Mouse (Mus musculus): ENCODE results near the gene Ralgps1. TPM values are rescaled to one million over a fixed set of nuclear protein-coding genes. Genes with fewer than 3 reads are reported as not detected.

Gene Ralgps1
- polyA plus RNA-seq, 1 experiment = 66.0 TPM

GRCm38 (mm10) chr2:33225921-33226320, 145.4 kb downstream of the Ralgps1 start:
- no peak for TF ChIP-seq CTCF (IDR thresholded peaks at IDR 0.05; ENCODE audit: extremely low read depth, insufficient read depth, low read length)
- TF ChIP-seq POLR2A (IDR thresholded peaks at IDR 0.05; ENCODE audit: extremely low read depth, insufficient read depth, low read length) = no peak
- H3K27ac ChIP-seq (ENCODE audit: insufficient read depth, low read length) = no peak overlapping the region
- no peak overlapping the region for H3K4me3 ChIP-seq (ENCODE audit: insufficient read depth, low read length)
- H3K4me1 ChIP-seq (ENCODE audit: control insufficient read depth, insufficient read depth, low read length) = peaks cover 9% of the 10 kb centered on the region

DNA sequence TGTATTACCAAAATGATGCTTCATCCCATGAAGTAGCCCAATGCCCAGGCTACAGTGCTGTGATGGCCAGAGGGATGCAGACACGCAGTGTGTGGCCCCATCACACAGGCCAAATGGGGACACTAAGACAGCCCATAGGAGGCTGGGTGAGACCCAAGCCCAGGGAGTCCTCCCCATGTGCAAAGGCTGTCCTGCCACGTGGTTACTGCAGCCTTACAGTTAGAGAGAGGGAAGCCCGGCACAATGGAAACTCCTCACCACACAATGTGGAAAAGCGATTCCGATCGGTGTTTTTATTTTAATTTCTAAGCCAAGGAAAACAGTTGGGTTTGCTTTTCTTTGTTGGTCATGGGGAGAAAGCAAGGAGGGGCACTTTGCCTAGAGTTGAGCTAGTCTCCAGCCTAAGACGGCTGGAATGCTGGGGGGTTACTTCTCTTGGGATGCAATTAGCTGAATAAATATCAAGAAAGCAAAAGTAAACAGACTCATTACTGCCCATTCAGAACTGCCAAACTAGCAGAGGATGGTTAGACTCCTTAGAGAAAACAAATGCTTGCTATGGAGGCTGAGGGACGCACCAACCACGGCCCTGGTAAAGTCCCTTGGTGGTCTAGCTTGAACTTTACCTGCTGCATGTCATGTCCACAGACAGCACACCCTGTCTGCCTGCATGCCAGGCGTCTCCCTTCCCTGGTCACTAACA, 147.5 kb downstream of the Ralgps1 start:
- no peak overlapping the region for H3K4me3 ChIP-seq (ENCODE audit: insufficient read depth, low read length)
- H3K27ac ChIP-seq (ENCODE audit: insufficient read depth, low read length) = no peak overlapping the region
- peaks cover 7% of the 10 kb centered on the region for H3K4me1 ChIP-seq (ENCODE audit: control insufficient read depth, insufficient read depth, low read length)
- TF ChIP-seq POLR2A (IDR thresholded peaks at IDR 0.05; ENCODE audit: extremely low read depth, insufficient read depth, low read length) = no peak
- TF ChIP-seq CTCF (IDR thresholded peaks at IDR 0.05; ENCODE audit: extremely low read depth, insufficient read depth, low read length) = no peak

DNA sequence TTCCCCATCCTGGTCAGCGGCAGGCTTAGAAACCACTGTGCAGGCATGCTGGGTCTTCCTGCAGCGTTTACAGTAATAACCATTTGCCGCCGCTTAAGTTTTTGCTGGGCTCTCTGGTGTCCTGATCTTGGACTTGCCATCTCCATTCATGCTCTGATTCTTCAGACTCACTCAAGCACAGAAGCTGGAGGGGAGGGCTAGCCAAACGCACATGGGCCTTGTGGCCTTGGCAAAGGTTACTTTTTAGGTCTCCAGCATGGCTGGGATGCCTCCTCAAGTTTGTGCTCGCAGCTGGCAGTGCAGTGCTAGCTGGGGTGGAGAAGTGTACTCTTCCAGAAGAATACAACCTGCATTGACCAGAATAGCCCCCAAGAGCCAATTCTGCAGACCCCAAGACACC, 148.8 kb downstream of the Ralgps1 start:
- H3K4me3 ChIP-seq (ENCODE audit: insufficient read depth, low read length) = no peak overlapping the region
- H3K27ac ChIP-seq (ENCODE audit: insufficient read depth, low read length) = no peak overlapping the region
- TF ChIP-seq POLR2A (IDR thresholded peaks at IDR 0.05; ENCODE audit: extremely low read depth, insufficient read depth, low read length) (no peak), CTCF (IDR thresholded peaks at IDR 0.05; ENCODE audit: extremely low read depth, insufficient read depth, low read length) (no peak)
- peaks cover 3% of the 10 kb centered on the region for H3K4me1 ChIP-seq (ENCODE audit: control insufficient read depth, insufficient read depth, low read length)

DNA sequence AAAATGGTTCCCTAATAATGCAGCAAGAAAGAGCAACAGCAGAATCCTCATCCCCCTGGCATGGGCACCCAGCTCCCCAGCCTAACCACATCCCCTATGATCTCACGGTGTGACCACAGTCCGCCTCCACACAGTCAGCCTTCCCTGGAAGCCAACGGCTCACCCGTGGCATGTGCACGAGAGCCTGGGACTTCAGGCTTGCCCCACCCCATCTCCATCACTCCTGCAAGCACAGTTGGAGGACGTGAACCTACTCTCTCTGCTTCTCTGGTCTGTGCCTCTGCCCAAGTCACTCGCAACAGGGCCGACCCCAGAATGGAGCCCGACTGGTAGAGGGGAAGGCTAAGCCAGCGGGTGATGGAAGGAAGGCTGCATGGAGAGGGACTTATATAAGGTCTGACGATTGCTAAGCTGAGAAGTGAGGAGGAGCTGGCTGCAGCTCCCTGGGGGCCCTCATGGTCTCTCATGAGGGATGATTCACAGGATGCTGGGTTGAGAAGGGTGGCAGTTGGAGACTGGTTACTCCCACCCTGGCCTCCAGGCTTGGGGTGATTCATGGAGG, 149.9 kb downstream of the Ralgps1 start:
- TF ChIP-seq POLR2A (IDR thresholded peaks at IDR 0.05; ENCODE audit: extremely low read depth, insufficient read depth, low read length) = no peak
- TF ChIP-seq CTCF (IDR thresholded peaks at IDR 0.05; ENCODE audit: extremely low read depth, insufficient read depth, low read length) = no peak
- Histone ChIP-seq H3K4me3 (ENCODE audit: insufficient read depth, low read length) (no peak overlapping the region), H3K27ac (ENCODE audit: insufficient read depth, low read length) (peak overlapping the region; percentile 44), H3K4me1 (ENCODE audit: control insufficient read depth, insufficient read depth, low read length) (peaks cover 2% of the 10 kb centered on the region)

- H3K27ac ChIP-seq (ENCODE audit: insufficient read depth, low read length) = peak overlapping the region; percentile 44
- TF ChIP-seq POLR2A (IDR thresholded peaks at IDR 0.05; ENCODE audit: extremely low read depth, insufficient read depth, low read length) (no peak), CTCF (IDR thresholded peaks at IDR 0.05; ENCODE audit: extremely low read depth, insufficient read depth, low read length) (no peak)
- H3K4me1 ChIP-seq (ENCODE audit: control insufficient read depth, insufficient read depth, low read length) = peaks cover 4% of the 10 kb centered on the region
- H3K4me3 ChIP-seq (ENCODE audit: insufficient read depth, low read length) = no peak overlapping the region
These were observed 150.5 kb downstream of the Ralgps1 start for GRCm38 (mm10) chr2:33220674-33221338.

GRCm38 (mm10) chr2:33220246-33220645, 151.0 kb downstream of the Ralgps1 start:
- TF ChIP-seq CTCF (IDR thresholded peaks at IDR 0.05; ENCODE audit: extremely low read depth, insufficient read depth, low read length) = no peak
- H3K4me1 ChIP-seq (ENCODE audit: control insufficient read depth, insufficient read depth, low read length) = peaks cover 6% of the 10 kb centered on the region
- no peak overlapping the region for H3K4me3 ChIP-seq (ENCODE audit: insufficient read depth, low read length)
- no peak overlapping the region for H3K27ac ChIP-seq (ENCODE audit: insufficient read depth, low read length)

GRCm38 (mm10) chr2:33219637-33220036, 151.6 kb downstream of the Ralgps1 start:
- H3K27ac ChIP-seq (ENCODE audit: insufficient read depth, low read length) = no peak overlapping the region
- no peak overlapping the region for H3K4me3 ChIP-seq (ENCODE audit: insufficient read depth, low read length)
- TF ChIP-seq POLR2A (IDR thresholded peaks at IDR 0.05; ENCODE audit: extremely low read depth, insufficient read depth, low read length) (no peak), CTCF (IDR thresholded peaks at IDR 0.05; ENCODE audit: extremely low read depth, insufficient read depth, low read length) (no peak)
- peaks cover 9% of the 10 kb centered on the region for H3K4me1 ChIP-seq (ENCODE audit: control insufficient read depth, insufficient read depth, low read length)

GRCm38 (mm10) chr2:33218903-33219625, 152.2 kb downstream of the Ralgps1 start:
- Histone ChIP-seq H3K4me1 (ENCODE audit: control insufficient read depth, insufficient read depth, low read length) (peaks cover 9% of the 10 kb centered on the region), H3K27ac (ENCODE audit: insufficient read depth, low read length) (no peak overlapping the region), H3K4me3 (ENCODE audit: insufficient read depth, low read length) (no peak overlapping the region)
- TF ChIP-seq CTCF (IDR thresholded peaks at IDR 0.05; ENCODE audit: extremely low read depth, insufficient read depth, low read length) (peak; percentile 51), POLR2A (IDR thresholded peaks at IDR 0.05; ENCODE audit: extremely low read depth, insufficient read depth, low read length) (no peak)

DNA sequence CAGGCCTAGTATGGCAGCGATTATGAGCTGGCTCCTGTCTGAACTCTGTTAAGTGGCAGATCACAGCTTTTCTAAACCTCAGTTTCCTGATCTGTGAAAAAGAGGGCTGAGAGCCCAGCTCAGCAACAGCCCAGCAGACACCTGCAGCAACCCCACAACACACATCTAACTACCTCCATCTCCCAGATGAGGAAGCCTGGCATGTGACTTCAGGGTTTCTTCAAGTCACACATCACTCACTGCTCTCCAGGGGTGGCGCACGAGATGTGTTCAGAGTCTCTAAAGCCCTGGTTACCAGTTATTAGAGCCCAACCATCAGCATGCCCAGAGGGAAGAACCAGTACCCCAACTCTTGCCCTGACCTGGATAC, 153.9 kb downstream of the Ralgps1 start:
- Histone ChIP-seq H3K4me1 (ENCODE audit: control insufficient read depth, insufficient read depth, low read length) (peaks cover 9% of the 10 kb centered on the region), H3K4me3 (ENCODE audit: insufficient read depth, low read length) (no peak overlapping the region), H3K27ac (ENCODE audit: insufficient read depth, low read length) (no peak overlapping the region)
- TF ChIP-seq POLR2A (IDR thresholded peaks at IDR 0.05; ENCODE audit: extremely low read depth, insufficient read depth, low read length) (no peak), CTCF (IDR thresholded peaks at IDR 0.05; ENCODE audit: extremely low read depth, insufficient read depth, low read length) (no peak)
